ENCODE assay signal across 1 mouse cellular context in genomic region chr6:47879049-47879716, GRCm38 (mm10).
TF ChIP-seq lines count a peak whose summit lies in the region.

No protein-coding gene starts in this region.

TF ChIP-seq in MEL, 35 proteins besides CTCF, POLR2A, EP300 and RAD21 (continued from another document):
- TF ChIP-seq TCF12 (IDR thresholded peaks at IDR 0.05; ENCODE audit: low read depth, low read length) (peak; percentile 58; the same call in 1 of the 2 replicates), GATA1 (IDR thresholded peaks at IDR 0.05; ENCODE audit: low read depth, low read length) (peak; percentile 56), RCOR1 (IDR thresholded peaks at IDR 0.05; ENCODE audit: low read depth, low read length) (peak; percentile 68)
